Mouse (Mus musculus) liver, adult 2 months (tissue): Measurements from ENCODE around the gene 1810043G02Rik.

Source experiments
- CTCF ChIP-seq: fragments of 200-500 bp; IDR thresholded peaks from 2 replicates; pipeline ENCODE4 v1.5.1; 2011; ENCODE audit warnings: low read depth, low read length, control low read depth
- POLR2A ChIP-seq: fragments of 200-500 bp; IDR thresholded peaks from 2 replicates; pipeline ENCODE4 v1.6.1; 2011; ENCODE audit warnings: low read length, control low read depth; ENCODE audit not compliant: insufficient read depth; ENCODE audit errors: extremely low read depth

DNA sequence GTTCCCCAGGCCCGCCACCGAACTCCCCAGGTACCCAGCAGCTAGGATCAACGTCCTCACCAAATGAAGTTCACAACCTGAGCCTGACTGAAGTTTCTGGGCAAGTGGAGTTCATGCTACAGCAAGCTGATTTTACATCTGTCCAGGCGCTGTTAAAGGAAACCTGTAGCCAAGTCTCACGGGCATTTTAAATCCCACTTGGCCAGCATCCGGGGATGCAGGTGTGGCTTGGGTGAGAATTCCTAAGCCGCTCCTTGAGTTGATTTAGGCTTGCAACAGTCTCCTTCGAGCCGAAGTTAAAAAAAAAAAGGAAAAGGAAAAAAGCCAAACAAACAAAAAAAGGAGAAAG lies 31.6 kb downstream of the 1810043G02Rik start, which contains the start of gene Pfkl:
- TF ChIP-seq POLR2A (no peak), CTCF (no peak)
